In genomic region chr4:125912444-125913049, GRCm38 (mm10) we compare ENCODE assay signal across 8 mouse cellular contexts.
DNase-seq lines count a peak whose midpoint lies in the region; ATAC-seq lines count a peak whose summit lies in the region.

No protein-coding gene starts in this region.

- H3K9ac ChIP-seq in forebrain, embryonic 15.5 days (replicated peaks) = no peak overlapping the region
- H3K9ac ChIP-seq in embryonic facial prominence, embryonic 11.5 days (replicated peaks; ENCODE audit: low read length) = no peak overlapping the region
- H3K9ac ChIP-seq in hindbrain, embryonic 11.5 days (ENCODE audit: low read depth, low read length) = no peak overlapping the region

- H3K4me3 ChIP-seq in forebrain, embryonic 10.5 days = no peak overlapping the region
- no peak overlapping the region for H3K4me3 ChIP-seq in forebrain, embryonic 15.5 days
- H3K4me3 ChIP-seq in embryonic facial prominence, embryonic 11.5 days (ENCODE audit: low read depth, low read length) = no peak overlapping the region
- no peak overlapping the region for H3K4me3 ChIP-seq in hindbrain, embryonic 11.5 days (ENCODE audit: low read depth, low read length)

- ATAC-seq in forebrain, embryonic 15.5 days (replicated peaks) = no peak
- 0 out of 2 replicates have a peak, but pooled peaks have one; percentile 49 for ATAC-seq in embryonic facial prominence, embryonic 11.5 days (replicated peaks; ENCODE audit: insufficient number of reproducible peaks, low FRiP score, low TSS enrichment, low read depth)
- ATAC-seq in hindbrain, embryonic 11.5 days (ENCODE audit: low FRiP score) = peak; percentile 44; the same call in 1 of the 2 replicates

- H3K9me3 ChIP-seq in forebrain, embryonic 10.5 days = no peaks in the 10 kb centered on the region
- no peaks in the 10 kb centered on the region for H3K9me3 ChIP-seq in forebrain, embryonic 15.5 days
- H3K9me3 ChIP-seq in embryonic facial prominence, embryonic 11.5 days (replicated peaks; ENCODE audit: control insufficient read depth, low read length) = no peaks in the 10 kb centered on the region
- no peaks in the 10 kb centered on the region for H3K9me3 ChIP-seq in hindbrain, embryonic 11.5 days (ENCODE audit: control insufficient read depth, low read length)

- H3K27ac ChIP-seq in forebrain, embryonic 10.5 days = no peak overlapping the region
- H3K27ac ChIP-seq in forebrain, embryonic 15.5 days (replicated peaks) = no peak overlapping the region
- H3K27ac ChIP-seq in embryonic facial prominence, embryonic 11.5 days (replicated peaks; ENCODE audit: low read depth, low read length) = no peak overlapping the region
- H3K27ac ChIP-seq in hindbrain, embryonic 11.5 days (ENCODE audit: low read depth, low read length) = no peak overlapping the region

- DNase-seq in forebrain, embryonic 10.5 days (ENCODE audit: extremely low spot score, low spot score) = peak; percentile 77
- peak; percentile 90 for DNase-seq in adrenal gland, postnatal 14 days
- DNase-seq in embryonic facial prominence, embryonic 11.5 days (ENCODE audit: low spot score) = peak; percentile 81
- peak; percentile 91 for DNase-seq in hindbrain, embryonic 11.5 days (ENCODE audit: low spot score)
- DNase-seq in layer of hippocampus, adult 9-11 months = peak; percentile 54
- DNase-seq in lung, postnatal 14 days = peak; percentile 24
- peak; percentile 15 to 20 for DNase-seq in right cerebral cortex, postnatal 36 days (ENCODE audit: low spot score in 2 of 2)

- H3K36me3 ChIP-seq in forebrain, embryonic 10.5 days (replicated peaks) = no peaks in the 10 kb centered on the region
- H3K36me3 ChIP-seq in forebrain, embryonic 15.5 days = no peaks in the 10 kb centered on the region
- no peaks in the 10 kb centered on the region for H3K36me3 ChIP-seq in embryonic facial prominence, embryonic 11.5 days (replicated peaks; ENCODE audit: control insufficient read depth, insufficient read depth, low read depth, low read length)
- no peaks in the 10 kb centered on the region for H3K36me3 ChIP-seq in hindbrain, embryonic 11.5 days (ENCODE audit: control insufficient read depth, insufficient read depth, low read length)

- peaks cover 40% of the 10 kb centered on the region for H3K4me1 ChIP-seq in forebrain, embryonic 10.5 days
- H3K4me1 ChIP-seq in forebrain, embryonic 15.5 days = no peaks in the 10 kb centered on the region
- no peaks in the 10 kb centered on the region for H3K4me1 ChIP-seq in embryonic facial prominence, embryonic 11.5 days (ENCODE audit: control insufficient read depth, insufficient read depth, low read length)
- peaks cover 12% of the 10 kb centered on the region for H3K4me1 ChIP-seq in hindbrain, embryonic 11.5 days (replicated peaks; ENCODE audit: control insufficient read depth, insufficient read depth, low read length)

- WGBS in forebrain, embryonic 10.5 days = 21% methylated on average over 8 of the region's 8 CpGs
- 25% methylated on average over 8 of the region's 8 CpGs for WGBS in forebrain, embryonic 15.5 days
- 18% methylated on average over 8 of the region's 8 CpGs for WGBS in embryonic facial prominence, embryonic 11.5 days
- WGBS in hindbrain, embryonic 11.5 days = 21% methylated on average over 8 of the region's 8 CpGs

- no peak overlapping the region for H3K4me2 ChIP-seq in forebrain, embryonic 15.5 days (replicated peaks)
- H3K4me2 ChIP-seq in embryonic facial prominence, embryonic 11.5 days (ENCODE audit: low read depth, low read length) = no peak overlapping the region
- H3K4me2 ChIP-seq in hindbrain, embryonic 11.5 days (replicated peaks; ENCODE audit: low read depth, low read length) = no peak overlapping the region

- H3K27me3 ChIP-seq in forebrain, embryonic 10.5 days (ENCODE audit: poor library complexity, severe bottlenecking) = peaks cover 67% of the 10 kb centered on the region
- H3K27me3 ChIP-seq in forebrain, embryonic 15.5 days = peaks cover 12% of the 10 kb centered on the region
- H3K27me3 ChIP-seq in embryonic facial prominence, embryonic 11.5 days (ENCODE audit: control insufficient read depth, insufficient read depth, low read length) = peaks cover 7% of the 10 kb centered on the region; the same call in 1 of the 2 replicates
- H3K27me3 ChIP-seq in hindbrain, embryonic 11.5 days (ENCODE audit: control insufficient read depth, insufficient read depth, low read length) = peaks cover 10% of the 10 kb centered on the region

Comparison
In these comparisons a context has a peak if more than half of its experiments do, and no peak if none do; other contexts are left out.
1. DNase-seq: peak in every context shown above with its lines; median percentile 91 in hindbrain, embryonic 11.5 days; 90 in adrenal gland, postnatal 14 days; 81 in embryonic facial prominence, embryonic 11.5 days; 77 in forebrain, embryonic 10.5 days; 54 in layer of hippocampus, adult 9-11 months; 24 in lung, postnatal 14 days; 18 in right cerebral cortex, postnatal 36 days.